Mouse (Mus musculus) E14TG2a.4 (cell line): ENCODE data around the gene Epb41l3.
A peak's percentile ranks its signal among the peaks of the same experiment; 100 is the strongest.

Experiments
- H3K27me3 ChIP-seq: 2 replicates; pipeline ENCODE4 v1.6.1; 2014; ENCODE audit warnings: low read length, control low read depth; ENCODE audit not compliant: insufficient read depth
- H3K36me3 ChIP-seq: 2 replicates; pipeline ENCODE4 v1.6.1; 2014; ENCODE audit warnings: low read length, control low read depth; ENCODE audit not compliant: insufficient read depth
- H3K4me1 ChIP-seq: replicated peaks from 2 replicates; pipeline ENCODE4 v1.6.1; 2014; ENCODE audit warnings: low read depth, low read length, control low read depth
- H3K4me3 ChIP-seq: replicated peaks from 2 replicates; pipeline ENCODE4 v1.5.1; 2014; ENCODE audit warnings: mild to moderate bottlenecking, low read length
- H3K9me3 ChIP-seq: 2 replicates; pipeline ENCODE4 v1.6.1; 2014; ENCODE audit warnings: low read length, control low read depth
- CTCF ChIP-seq: conservative IDR thresholded peaks from 2 replicates; pipeline ENCODE4 v1.5.1; 2014; ENCODE audit warnings: low read length
- NANOG ChIP-seq: IDR thresholded peaks from 2 replicates; pipeline ENCODE4 v1.6.1; 2014; ENCODE audit warnings: borderline replicate concordance, low read length, mixed read lengths
- POU5F1 ChIP-seq: IDR thresholded peaks from 2 replicates; pipeline ENCODE4 v1.6.1; 2014; ENCODE audit warnings: low read length, borderline replicate concordance

The Epb41l3 gene

DNA sequence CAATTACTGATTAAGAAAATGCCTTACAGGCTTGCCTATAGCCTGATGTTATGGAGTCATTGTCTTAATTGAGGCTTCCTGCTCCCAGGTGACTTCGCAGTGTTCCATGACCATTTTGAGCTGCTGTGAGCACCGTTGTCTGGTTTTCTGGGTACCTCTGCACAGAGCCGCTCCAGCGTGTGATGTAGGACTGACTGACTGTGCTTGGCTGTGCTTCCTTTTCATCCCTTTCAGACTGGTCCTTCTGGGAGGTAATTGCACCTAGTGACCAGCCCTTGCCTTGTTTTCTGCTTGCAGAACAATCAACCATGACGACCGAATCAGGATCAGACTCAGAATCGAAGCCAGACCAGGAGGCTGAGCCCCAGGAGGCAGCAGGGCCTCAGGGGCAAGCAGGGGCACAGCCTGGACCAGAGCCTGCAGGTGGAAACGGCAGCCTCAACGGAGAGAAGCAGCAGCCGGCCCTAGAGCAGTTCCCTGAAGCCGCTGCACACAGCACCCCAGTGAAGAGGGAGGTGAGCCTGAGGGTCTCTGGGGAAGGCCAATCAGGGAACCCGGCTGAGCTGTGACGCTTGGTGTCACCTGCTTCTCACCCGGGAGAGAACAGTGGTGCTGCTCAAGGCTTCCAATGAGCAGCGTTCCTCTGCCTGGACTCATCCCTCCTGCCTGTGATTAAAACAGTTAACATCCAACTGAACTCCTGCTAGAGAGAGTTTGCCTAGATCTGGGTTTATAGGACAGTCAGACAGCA, 132.3 kb downstream of the Epb41l3 start:
- Histone ChIP-seq H3K4me3 (no peak overlapping the region), H3K36me3 (no peaks in the 10 kb centered on the region), H3K4me1 (peaks cover 10% of the 10 kb centered on the region), H3K27me3 (peaks cover 9% of the 10 kb centered on the region; the same call in 1 of the 2 replicates), H3K9me3 (no peaks in the 10 kb centered on the region)
- TF ChIP-seq NANOG = no peak
- TF ChIP-seq CTCF = no peak
- TF ChIP-seq POU5F1 = no peak

DNA sequence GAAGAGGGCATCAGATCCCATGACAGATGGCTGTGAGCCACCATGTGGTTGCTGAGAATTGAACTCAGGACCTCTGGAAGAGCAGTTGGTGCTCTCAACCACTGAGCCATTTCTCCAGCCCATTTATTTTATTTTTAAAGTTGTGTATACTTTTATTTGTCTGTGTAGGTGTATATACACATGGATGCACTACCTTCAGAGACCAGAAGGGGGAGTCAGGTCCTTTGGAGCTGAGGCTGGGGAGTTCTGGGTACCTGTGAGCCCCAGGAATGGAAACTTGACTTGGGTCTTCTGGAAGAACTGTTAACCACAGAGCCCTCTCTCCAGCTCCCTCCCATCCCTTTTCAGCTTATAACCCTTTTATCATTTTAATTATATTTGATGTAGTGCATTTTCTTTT, 135.6 kb downstream of the Epb41l3 start:
- no peaks in the 10 kb centered on the region for H3K9me3 ChIP-seq
- H3K27me3 ChIP-seq = peaks cover 9% of the 10 kb centered on the region; the same call in 1 of the 2 replicates
- H3K4me3 ChIP-seq = no peak overlapping the region
- no peaks in the 10 kb centered on the region for H3K36me3 ChIP-seq
- TF ChIP-seq POU5F1 (no peak), CTCF (peak; percentile 61)
- H3K4me1 ChIP-seq = peaks cover 7% of the 10 kb centered on the region

DNA sequence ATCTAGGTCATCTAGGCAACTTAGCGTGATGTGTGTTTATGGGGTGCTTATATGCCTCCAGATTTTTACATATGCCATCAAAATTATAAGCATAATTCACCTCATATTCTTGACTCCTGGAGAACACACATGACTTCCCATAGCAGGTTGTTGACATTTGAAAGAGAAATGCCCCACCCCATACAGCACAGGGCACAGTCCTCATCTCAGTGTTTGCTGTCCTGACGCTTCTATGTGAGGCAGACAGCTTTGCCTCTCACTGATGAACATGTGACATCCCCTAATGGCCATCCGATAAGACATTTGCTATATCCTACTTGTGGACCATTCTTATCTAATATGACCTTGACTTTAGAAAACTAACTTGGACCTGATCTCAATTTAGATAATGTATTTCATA, 140.6 kb downstream of the Epb41l3 start:
- Histone ChIP-seq H3K9me3 (no peaks in the 10 kb centered on the region), H3K4me3 (no peak overlapping the region), H3K27me3 (no peaks in the 10 kb centered on the region), H3K36me3 (no peaks in the 10 kb centered on the region), H3K4me1 (peaks cover 13% of the 10 kb centered on the region)
- TF ChIP-seq CTCF = no peak
- no peak for TF ChIP-seq NANOG
- TF ChIP-seq POU5F1 = no peak

DNA sequence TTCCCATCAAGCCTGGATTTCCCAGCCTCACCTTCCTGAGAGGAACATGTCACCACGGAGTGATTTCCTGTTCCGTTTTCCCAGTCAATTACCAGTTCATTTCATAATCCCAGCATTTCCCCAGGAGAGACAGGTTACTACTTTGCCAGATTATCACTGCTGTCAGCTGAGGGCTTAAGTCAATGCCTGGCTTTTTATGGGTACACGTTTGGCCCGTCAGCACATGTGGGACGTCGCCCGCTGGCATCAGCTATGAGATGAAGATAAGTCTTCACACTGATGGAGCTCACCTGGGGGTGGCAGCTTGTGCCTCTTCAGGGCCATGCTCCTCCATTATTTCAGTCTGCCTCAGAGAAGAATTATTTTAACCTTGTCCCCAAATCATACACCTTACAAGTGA, 145.4 kb downstream of the Epb41l3 start:
- TF ChIP-seq POU5F1 (no peak), NANOG (no peak), CTCF (no peak)
- Histone ChIP-seq H3K27me3 (no peaks in the 10 kb centered on the region), H3K9me3 (no peaks in the 10 kb centered on the region), H3K36me3 (no peaks in the 10 kb centered on the region), H3K4me1 (peaks cover 48% of the 10 kb centered on the region), H3K4me3 (no peak overlapping the region)

DNA sequence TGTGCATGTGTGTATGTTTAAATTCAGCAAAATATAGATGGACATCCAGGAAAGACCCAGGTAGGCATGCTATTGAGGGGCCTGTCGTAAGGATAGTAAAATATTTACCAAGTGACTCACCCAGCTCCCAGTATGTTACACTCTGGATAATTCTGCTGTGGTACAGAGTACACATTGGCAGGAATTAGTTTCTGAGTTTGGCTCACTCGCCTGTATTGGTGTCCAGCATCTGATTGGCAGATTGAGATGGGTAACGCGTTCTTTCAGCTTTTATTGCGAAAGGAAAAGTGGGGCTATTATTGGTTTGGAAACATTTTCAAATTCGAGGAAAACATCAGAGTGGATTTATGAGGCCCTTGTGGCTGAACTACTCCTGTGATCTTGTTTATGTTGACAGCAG, 145.9 kb downstream of the Epb41l3 start:
- H3K9me3 ChIP-seq = no peaks in the 10 kb centered on the region
- H3K4me1 ChIP-seq = peaks cover 53% of the 10 kb centered on the region
- TF ChIP-seq CTCF = no peak
- no peak for TF ChIP-seq POU5F1
- no peak for TF ChIP-seq NANOG
- no peaks in the 10 kb centered on the region for H3K36me3 ChIP-seq
- H3K27me3 ChIP-seq = no peaks in the 10 kb centered on the region
- H3K4me3 ChIP-seq = no peak overlapping the region

DNA sequence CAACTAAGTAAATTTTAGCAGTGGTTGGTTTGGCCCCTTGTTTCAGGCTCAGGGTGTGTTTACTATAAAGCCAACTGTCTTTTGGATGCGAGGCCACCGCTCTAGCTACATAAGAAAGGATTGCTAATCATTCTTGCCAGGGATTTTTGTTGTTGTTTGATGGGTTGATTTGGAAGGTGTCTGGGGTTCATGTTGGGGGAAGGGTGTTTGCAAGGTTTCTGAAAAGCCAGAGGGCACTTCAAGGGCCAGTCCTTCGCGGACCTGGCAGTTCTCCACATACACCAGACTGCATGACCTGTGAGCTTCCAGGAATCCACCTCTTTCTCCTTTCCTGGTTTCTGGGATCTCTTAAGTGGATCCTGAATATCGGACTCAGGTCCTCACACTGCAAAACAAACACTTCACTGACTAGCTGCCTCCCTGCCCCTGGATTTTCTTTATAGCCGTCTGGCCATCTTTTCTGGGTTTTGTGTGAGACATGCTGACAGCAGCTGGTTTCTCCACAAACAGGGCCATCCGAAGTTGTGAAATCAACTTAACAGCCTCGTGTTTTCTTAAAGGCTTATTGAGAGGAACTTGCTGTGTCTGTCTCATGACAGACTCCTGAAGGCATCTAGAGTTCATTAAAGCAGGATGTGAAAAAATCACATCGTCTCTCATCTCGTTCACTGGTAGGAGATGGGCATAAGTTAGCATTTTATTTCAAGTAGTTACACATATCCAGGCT, 146.6 kb downstream of the Epb41l3 start:
- Histone ChIP-seq H3K36me3 (no peaks in the 10 kb centered on the region), H3K27me3 (no peaks in the 10 kb centered on the region), H3K4me3 (peak overlapping the region; percentile 23; the same call in 1 of the 2 replicates), H3K9me3 (no peaks in the 10 kb centered on the region), H3K4me1 (peaks cover 54% of the 10 kb centered on the region)
- TF ChIP-seq NANOG = peak; percentile 89
- TF ChIP-seq CTCF = no peak
- peak; percentile 23; the same call in 1 of the 2 replicates for TF ChIP-seq POU5F1

DNA sequence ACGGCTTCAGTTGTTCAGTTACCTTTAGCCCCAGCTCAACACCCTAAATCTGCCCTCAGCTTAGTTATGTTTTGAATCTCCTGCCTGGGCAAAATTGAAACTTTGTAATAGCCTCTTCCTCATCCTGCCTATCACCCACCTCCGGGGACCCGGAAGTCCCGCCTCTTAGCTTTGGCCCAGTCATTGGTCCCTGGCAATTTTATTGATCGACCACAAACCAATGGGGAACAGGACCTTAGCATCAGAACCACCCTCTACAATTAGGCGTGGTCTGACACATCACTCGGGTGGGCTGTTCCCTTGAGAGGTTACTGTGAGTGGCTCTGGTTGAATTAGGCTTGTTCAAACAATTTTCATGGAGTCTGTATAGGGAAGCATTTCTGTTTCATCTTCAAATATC, 150.5 kb downstream of the Epb41l3 start:
- H3K4me1 ChIP-seq = peaks cover 43% of the 10 kb centered on the region
- H3K4me3 ChIP-seq = peak overlapping the region; percentile 35; the same call in 1 of the 2 replicates
- no peak for TF ChIP-seq CTCF
- TF ChIP-seq POU5F1 = no peak
- no peak for TF ChIP-seq NANOG
- no peaks in the 10 kb centered on the region for H3K9me3 ChIP-seq
- no peaks in the 10 kb centered on the region for H3K36me3 ChIP-seq
- no peaks in the 10 kb centered on the region for H3K27me3 ChIP-seq

DNA sequence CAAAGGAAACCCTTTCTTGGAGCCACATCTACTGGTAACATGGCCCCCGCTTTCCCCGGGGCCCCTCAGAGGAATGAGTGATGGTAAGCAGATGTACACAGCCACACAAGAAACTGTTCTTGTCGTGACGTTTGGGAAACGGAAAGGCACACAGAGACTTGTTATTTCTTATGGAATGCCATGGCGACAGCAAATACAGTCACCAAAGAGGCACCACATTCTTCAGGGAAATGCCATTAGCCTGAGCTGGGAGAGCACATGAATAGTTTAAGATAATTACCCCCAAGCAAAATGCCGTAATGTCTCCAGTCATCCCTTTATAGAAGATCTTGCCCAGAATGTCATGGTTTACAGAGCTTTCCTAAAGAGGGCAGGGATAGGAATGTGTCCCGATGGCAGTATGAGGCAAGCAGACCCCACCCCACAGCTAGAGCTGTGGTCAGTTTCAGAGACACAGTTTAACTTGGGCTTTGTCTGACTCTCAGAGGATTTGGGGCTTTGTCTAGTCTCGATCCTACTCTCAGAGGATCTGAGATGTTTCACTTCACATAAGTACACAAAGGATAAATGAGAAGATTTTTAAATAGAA, 152.0 kb downstream of the Epb41l3 start:
- no peak overlapping the region for H3K4me3 ChIP-seq
- H3K27me3 ChIP-seq = no peaks in the 10 kb centered on the region
- peaks cover 27% of the 10 kb centered on the region for H3K4me1 ChIP-seq
- no peaks in the 10 kb centered on the region for H3K36me3 ChIP-seq
- TF ChIP-seq POU5F1 = no peak
- TF ChIP-seq CTCF = no peak
- no peak for TF ChIP-seq NANOG
- no peaks in the 10 kb centered on the region for H3K9me3 ChIP-seq
